Mouse (Mus musculus) layer of hippocampus, postnatal 10 days (tissue): ENCODE measurements around the gene Tspo. TPM values are rescaled to one million over a fixed set of nuclear protein-coding genes. Genes with fewer than 3 reads are reported as not detected.
A peak's percentile ranks its signal among the peaks of the same experiment; 100 is the strongest.

Experiments used
- DNase-seq, 2 experiments: peaks; one replicate each; pipeline ENCODE4 v3.0.0; 2021; ENCODE audit warnings: low spot score in 2 of 2
- total RNA-seq, 2 experiments: library from RNA; stranded (reverse); gene quantifications; 2 replicates each; pipeline ENCODE4 v1.2.3; 2021

Tspo gene
- total RNA-seq, 2 experiments from 2014 or later, result 2.4 to 2.9 TPM

GRCm38 (mm10) chr15:83582931-83583330 lies 19.5 kb downstream of the Tspo start:
- no peak for DNase-seq

- peak in 1 of 2 experiments; percentile 44 for DNase-seq
Observed at GRCm38 (mm10) chr15:83583419-83584156, 20.2 kb downstream of the Tspo start.

- DNase-seq, result no peak
Observed at GRCm38 (mm10) chr15:83584741-83585220, 21.4 kb downstream of the Tspo start.

GRCm38 (mm10) chr15:83590841-83591240 lies 27.4 kb downstream of the Tspo start:
- DNase-seq, result no peak

- DNase-seq, result no peak
Observed at GRCm38 (mm10) chr15:83591758-83592157, 28.4 kb downstream of the Tspo start.

- no peak for DNase-seq
Observed at GRCm38 (mm10) chr15:83592260-83593188, 29.1 kb downstream of the Tspo start.

GRCm38 (mm10) chr15:83593189-83593585 lies 29.8 kb downstream of the Tspo start:
- no peak for DNase-seq

- no peak for DNase-seq
Observed at GRCm38 (mm10) chr15:83593702-83594512, 30.5 kb downstream of the Tspo start.

- peak; percentile 93 to 97 for DNase-seq
Observed at GRCm38 (mm10) chr15:83594513-83595363, 31.3 kb downstream of the Tspo start, which contains the start of gene Ttll12. TSS of gene Ttll12 (minus strand) at chr15:83595157.

- no peak for DNase-seq
Observed at GRCm38 (mm10) chr15:83595364-83595711, 31.9 kb downstream of the Tspo start.

- no peak for DNase-seq
Observed at GRCm38 (mm10) chr15:83596833-83597232, 33.4 kb downstream of the Tspo start.

- no peak for DNase-seq
Observed at GRCm38 (mm10) chr15:83601185-83601584, 37.8 kb downstream of the Tspo start.

GRCm38 (mm10) chr15:83602372-83603045 lies 39.1 kb downstream of the Tspo start:
- DNase-seq, result no peak

GRCm38 (mm10) chr15:83603046-83603396 lies 39.6 kb downstream of the Tspo start:
- DNase-seq, result no peak

- DNase-seq, result no peak
Observed at GRCm38 (mm10) chr15:83603426-83603825, 40.0 kb downstream of the Tspo start.

GRCm38 (mm10) chr15:83606216-83606615 lies 42.8 kb downstream of the Tspo start:
- DNase-seq, result no peak

- no peak for DNase-seq
Observed at GRCm38 (mm10) chr15:83606700-83607099, 43.3 kb downstream of the Tspo start.

- peak; percentile 74 to 76 for DNase-seq
Observed at GRCm38 (mm10) chr15:83607115-83607802, 43.9 kb downstream of the Tspo start.

GRCm38 (mm10) chr15:83615245-83615644 lies 51.9 kb downstream of the Tspo start:
- DNase-seq, result no peak
